Comparison of ENCODE assay signal across 11 mouse cellular contexts in genomic region chr8:5739503-5739902, GRCm38 (mm10).
A peak's percentile ranks its signal among the peaks of the same experiment; 100 is the strongest.
DNase-seq lines count a peak whose midpoint lies in the region; ATAC-seq and TF ChIP-seq lines count a peak whose summit lies in the region.
"Had no signal": no experiment of that assay in that cellular context is flagged by ENCODE, and none has a peak within 500 bp of the region (broad histone marks: within the 10 kb centered on the region; RNA-seq: fewer than 3 reads in every experiment).

No protein-coding gene starts in this region.

- 72% methylated on average over 2 of the region's 2 CpGs for WGBS in kidney, postnatal 0 days
- WGBS in liver, postnatal 0 days (ENCODE audit: insufficient replicate concordance): 61% methylated on average over 2 of the region's 2 CpGs

- H3K4me2 ChIP-seq in kidney, postnatal 0 days (ENCODE audit: low read length): no peak overlapping the region
- H3K4me2 ChIP-seq in liver, postnatal 0 days (ENCODE audit: low read depth, low read length): no peak overlapping the region
- H3K4me2 ChIP-seq: embryonic facial prominence, embryonic 13.5 days; forebrain, embryonic 15.5 days had no signal

- H3K27ac ChIP-seq in kidney, postnatal 0 days: no peak overlapping the region
- H3K27ac ChIP-seq in liver, postnatal 0 days (ENCODE audit: low read depth): no peak overlapping the region
- H3K27ac ChIP-seq: embryonic facial prominence, embryonic 13.5 days; forebrain, embryonic 15.5 days; limb, embryonic 10.5 days had no signal

- H3K9ac ChIP-seq in kidney, postnatal 0 days (ENCODE audit: low read depth, low read length): no peak overlapping the region
- no peak overlapping the region for H3K9ac ChIP-seq in liver, postnatal 0 days (replicated peaks)
- H3K9ac ChIP-seq: embryonic facial prominence, embryonic 13.5 days; forebrain, embryonic 15.5 days had no signal

- peak; percentile 23 to 43 for DNase-seq in adrenal gland, adult (ENCODE audit: inconsistent age in 2 of 2, low spot score in 1 of 2)
- no peak for DNase-seq in adrenal gland, postnatal 4 days (ENCODE audit: low spot score in 2 of 2)
- DNase-seq in kidney, postnatal 0 days (ENCODE audit: low spot score): no peak
- no peak for DNase-seq in kidney, adult 18-20 months
- peak; percentile 5 for DNase-seq in urinary bladder, postnatal 14 days (ENCODE audit: low spot score)
- DNase-seq in urinary bladder, adult 2 months (ENCODE audit: low spot score): no peak
- no peak for DNase-seq in thymus, postnatal 10 days (ENCODE audit: low spot score in 2 of 2)
- DNase-seq in liver, postnatal 0 days: no peak

- no peaks in the 10 kb centered on the region for H3K27me3 ChIP-seq in kidney, postnatal 0 days (ENCODE audit: insufficient read depth, low read length)
- H3K27me3 ChIP-seq in liver, postnatal 0 days (ENCODE audit: insufficient read depth, low read length): no peaks in the 10 kb centered on the region
- H3K27me3 ChIP-seq: embryonic facial prominence, embryonic 13.5 days; forebrain, embryonic 15.5 days had no signal

- TF ChIP-seq CTCF in kidney, postnatal 0 days (IDR thresholded peaks at IDR 0.05; ENCODE audit: low read depth): peak; percentile 39; the same call in 1 of the 2 replicates
- TF ChIP-seq CTCF in liver, postnatal 0 days (IDR thresholded peaks at IDR 0.05; ENCODE audit: low read depth): no peak

- no peak; the same call in 1 of the 2 replicates for ATAC-seq in kidney, postnatal 0 days (replicated peaks; ENCODE audit: low FRiP score, low read depth)
- no peak for ATAC-seq in liver, postnatal 0 days
- ATAC-seq: forebrain, embryonic 15.5 days had no signal

- no peaks in the 10 kb centered on the region for H3K9me3 ChIP-seq in kidney, postnatal 0 days (replicated peaks; ENCODE audit: low read length)
- H3K9me3 ChIP-seq in liver, postnatal 0 days (ENCODE audit: low read length): no peaks in the 10 kb centered on the region
- H3K9me3 ChIP-seq: embryonic facial prominence, embryonic 13.5 days; forebrain, embryonic 15.5 days; limb, embryonic 10.5 days had no signal

- no peak for TF ChIP-seq EP300 in liver, postnatal 0 days (IDR thresholded peaks at IDR 0.05; ENCODE audit: low read depth)

- no peak overlapping the region for H3K4me3 ChIP-seq in kidney, postnatal 0 days (replicated peaks; ENCODE audit: low read depth, low read length)
- no peak overlapping the region for H3K4me3 ChIP-seq in liver, postnatal 0 days (ENCODE audit: low read depth, low read length)
- H3K4me3 ChIP-seq: embryonic facial prominence, embryonic 13.5 days; forebrain, embryonic 15.5 days; limb, embryonic 10.5 days had no signal

- no peaks in the 10 kb centered on the region for H3K4me1 ChIP-seq in kidney, postnatal 0 days (replicated peaks; ENCODE audit: insufficient read depth, low read length)
- no peaks in the 10 kb centered on the region for H3K4me1 ChIP-seq in liver, postnatal 0 days (ENCODE audit: insufficient read depth)
- H3K4me1 ChIP-seq: embryonic facial prominence, embryonic 13.5 days; forebrain, embryonic 15.5 days; limb, embryonic 10.5 days had no signal

- no peaks in the 10 kb centered on the region for H3K36me3 ChIP-seq in kidney, postnatal 0 days (ENCODE audit: insufficient read depth, low read length)
- no peaks in the 10 kb centered on the region for H3K36me3 ChIP-seq in liver, postnatal 0 days (replicated peaks; ENCODE audit: insufficient read depth, low read length)
- H3K36me3 ChIP-seq: embryonic facial prominence, embryonic 13.5 days; forebrain, embryonic 15.5 days; limb, embryonic 10.5 days had no signal

Comparison
In these comparisons a context has a peak if more than half of its experiments do, and no peak if none do; other contexts are left out.
1. DNase-seq: peak in adrenal gland, adult (2 of 2) and urinary bladder, postnatal 14 days (single experiment); none in adrenal gland, postnatal 4 days (0 of 2), kidney, postnatal 0 days (single experiment), kidney, adult 18-20 months (single experiment), urinary bladder, adult 2 months (single experiment), thymus, postnatal 10 days (0 of 2) and liver, postnatal 0 days (single experiment).